Mouse (Mus musculus) limb, embryonic 12.5 days (tissue): ENCODE results near the gene Olfr1307. TPM values are rescaled to one million over a fixed set of nuclear protein-coding genes. Genes with fewer than 3 reads are reported as not detected.

Experiments used
- ATAC-seq: fragments of 200-750 bp; cut with Nextera tagmentation; 2 replicates; pipeline ENCODE4 v1.8.0; 2017; ENCODE audit warnings: low read depth, moderate TSS enrichment; ENCODE audit not compliant: insufficient number of reproducible peaks, insufficient read depth, low FRiP score, low TSS enrichment
- H3K27ac ChIP-seq: fragments of 300-500 bp; sonication (generic); 2 replicates; pipeline ENCODE4 v1.5.1; 2016; ENCODE audit warnings: mild to moderate bottlenecking, moderate library complexity
- H3K27me3 ChIP-seq: fragments of 300-500 bp; sonication (generic); 2 replicates; pipeline ENCODE4 v1.6.1; 2016; ENCODE audit warnings: mild to moderate bottlenecking, moderate library complexity
- H3K36me3 ChIP-seq: fragments of 300-500 bp; sonication (generic); 2 replicates; pipeline ENCODE4 v1.6.1; 2016; ENCODE audit warnings: mild to moderate bottlenecking, moderate library complexity
- H3K4me1 ChIP-seq: fragments of 300-500 bp; sonication (generic); replicated peaks from 2 replicates; pipeline ENCODE4 v1.6.1; 2016
- H3K4me2 ChIP-seq: fragments of 300-500 bp; sonication (generic); 2 replicates; pipeline ENCODE4 v1.6.1; 2016; ENCODE audit warnings: mild to moderate bottlenecking, moderate library complexity
- H3K4me3 ChIP-seq: fragments of 300-500 bp; sonication (generic); replicated peaks from 2 replicates; pipeline ENCODE4 v1.5.1; 2016; ENCODE audit warnings: mild to moderate bottlenecking
- H3K9ac ChIP-seq: fragments of 300-500 bp; sonication (generic); replicated peaks from 2 replicates; pipeline ENCODE4 v1.6.1; 2016; ENCODE audit warnings: mild to moderate bottlenecking, moderate library complexity
- H3K9me3 ChIP-seq: fragments of 300-500 bp; sonication (generic); 2 replicates; pipeline ENCODE4 v1.6.1; 2016; ENCODE audit warnings: mild to moderate bottlenecking, moderate library complexity
- WGBS: fragments of 180-500 bp; shearing (Covaris S2); methylation state at CpG from one replicate; pipeline ENCODE4 v1.1.7; 2016; 5-methylcytosine and 5-hydroxymethylcytosine counted together
- polyA plus RNA-seq: library from polyadenylated mRNA; unstranded; fragments of >200 nt; fragmentation: Nextera tagmentation; extraction: Ambion mirVana; gene quantifications from 2 replicates; pipeline ENCODE4 v1.2.1, GENCODE M21; 2016

The Olfr1307 gene
- not detected in 2 replicates for polyA plus RNA-seq

DNA sequence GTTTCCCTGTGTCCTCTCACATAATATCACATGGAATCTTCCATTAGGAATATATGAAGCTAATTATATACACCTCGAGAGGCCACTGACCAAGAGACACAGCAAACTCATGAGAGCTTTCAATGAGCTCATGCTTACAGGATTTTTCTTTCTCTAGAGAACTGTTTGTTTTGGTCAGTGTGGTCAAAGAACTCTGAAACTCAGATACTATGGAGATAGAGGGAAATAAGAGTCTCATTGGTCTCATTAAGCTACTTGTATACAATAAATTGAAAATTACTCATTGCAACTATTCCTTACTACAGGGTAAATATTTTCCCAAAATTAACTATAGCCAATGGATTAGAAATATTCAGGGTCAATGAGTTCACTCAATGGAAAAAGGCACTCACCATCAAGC lies at the start of gene Olfr1307:
Gene Olfr1307, minus strand, starts transcription at position 101 of the 400 bp plus-strand sequence.
- Histone ChIP-seq H3K4me2 (no peak within 1 kb of the TSS), H3K9me3 (no peaks in the 10 kb centered on the region), H3K27ac (no peak within 1 kb of the TSS), H3K36me3 (no peaks in the 10 kb centered on the region), H3K9ac (no peak within 1 kb of the TSS), H3K4me1 (no peaks in the 10 kb centered on the region), H3K4me3 (no peak within 1 kb of the TSS), H3K27me3 (no peaks in the 10 kb centered on the region)
- 79% methylated on average over 1 of the region's 1 CpGs for WGBS
- no peak for ATAC-seq

DNA sequence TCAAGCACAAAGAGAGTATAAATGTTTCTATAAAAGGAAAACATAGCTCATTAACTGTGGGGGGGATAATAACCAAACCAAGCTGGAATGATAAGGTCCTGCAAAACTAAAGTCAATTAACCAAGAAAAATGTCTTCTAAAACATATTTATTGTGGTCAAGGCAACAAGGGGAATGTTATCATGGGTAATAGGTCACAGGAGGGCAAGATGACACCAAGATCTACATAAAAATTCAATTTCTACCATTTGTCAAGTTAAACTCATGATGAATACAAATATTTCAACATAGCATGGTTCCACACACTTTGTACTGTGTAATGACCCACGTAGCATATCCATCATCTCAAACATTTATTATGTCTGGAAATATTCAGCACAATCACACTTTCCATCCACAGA lies 40.9 kb upstream of the Olfr1307 start, which contains the start of gene Olfr1309:
Gene Olfr1309, minus strand, starts transcription at position 101 of the 400 bp plus-strand sequence.
- Histone ChIP-seq H3K27ac (no peak within 1 kb of the TSS), H3K9me3 (no peaks in the 10 kb centered on the region), H3K4me3 (no peak within 1 kb of the TSS), H3K4me1 (no peaks in the 10 kb centered on the region), H3K4me2 (no peak within 1 kb of the TSS), H3K9ac (no peak within 1 kb of the TSS), H3K27me3 (no peaks in the 10 kb centered on the region), H3K36me3 (no peaks in the 10 kb centered on the region)
- WGBS, result 76% methylated on average over 1 of the region's 1 CpGs
- no peak for ATAC-seq

DNA sequence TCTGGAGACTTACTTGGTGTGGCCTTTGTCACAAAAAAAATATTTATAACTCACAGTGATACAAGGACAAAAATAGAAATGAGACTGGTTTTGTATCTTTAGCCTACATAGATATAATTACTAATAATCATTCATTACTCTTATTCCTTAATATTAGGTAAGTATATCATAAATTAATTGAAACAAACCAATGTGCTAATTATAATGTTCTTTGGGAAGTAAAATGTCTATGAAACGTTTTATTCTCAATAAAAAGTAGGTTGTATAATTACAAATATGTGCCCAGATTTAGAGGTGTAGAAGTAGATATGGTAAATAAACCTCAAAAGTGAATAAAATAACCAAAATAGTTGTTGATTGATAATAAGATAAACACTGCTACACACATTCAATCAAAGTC lies 15.6 kb upstream of the Olfr1307 start, which contains the start of gene Olfr1308:
Gene Olfr1308, minus strand, starts transcription at position 101 of the 400 bp plus-strand sequence.
- no peak within 1 kb of the TSS for H3K27ac ChIP-seq
- no peaks in the 10 kb centered on the region for H3K36me3 ChIP-seq
- WGBS, result 56% methylated on average over 1 of the region's 1 CpGs
- H3K9me3 ChIP-seq, result no peaks in the 10 kb centered on the region
- no peak within 1 kb of the TSS for H3K4me3 ChIP-seq
- H3K27me3 ChIP-seq, result no peaks in the 10 kb centered on the region
- no peak within 1 kb of the TSS for H3K4me2 ChIP-seq
- H3K4me1 ChIP-seq, result no peaks in the 10 kb centered on the region
- no peak for ATAC-seq
- no peak within 1 kb of the TSS for H3K9ac ChIP-seq

DNA sequence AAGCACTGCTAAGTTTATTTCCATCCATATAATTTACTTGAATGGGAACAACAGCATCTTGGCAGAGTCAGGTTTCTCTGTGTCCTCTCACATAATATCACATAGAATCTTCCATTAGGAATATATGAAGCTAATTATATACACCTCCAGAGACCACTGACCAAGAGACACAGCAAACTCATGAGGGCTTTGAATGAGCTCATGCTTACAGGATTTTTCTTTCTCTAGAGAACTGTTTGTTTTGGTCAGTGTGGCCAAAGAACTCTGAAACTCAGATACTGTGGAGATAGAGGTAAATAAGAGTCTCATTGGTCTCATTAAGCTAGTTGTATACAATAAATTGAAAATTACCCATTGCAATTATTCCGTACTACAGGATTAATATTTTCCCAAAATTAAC lies 33.1 kb downstream of the Olfr1307 start, which contains the start of gene Olfr1306:
Gene Olfr1306, minus strand, starts transcription at position 101 of the 400 bp plus-strand sequence.
- H3K4me1 ChIP-seq, result no peaks in the 10 kb centered on the region
- H3K9me3 ChIP-seq, result no peaks in the 10 kb centered on the region
- H3K4me3 ChIP-seq, result no peak within 1 kb of the TSS
- no peaks in the 10 kb centered on the region for H3K27me3 ChIP-seq
- H3K27ac ChIP-seq, result no peak within 1 kb of the TSS
- no peak within 1 kb of the TSS for H3K9ac ChIP-seq
- no peaks in the 10 kb centered on the region for H3K36me3 ChIP-seq
- WGBS, result 78% methylated on average over 1 of the region's 1 CpGs
- no peak within 1 kb of the TSS for H3K4me2 ChIP-seq
- ATAC-seq, result no peak

Other genes starting within 250 kb of the Olfr1307 start
- not detected in 2 replicates for gene Olfr1301, start 198.4 kb downstream of the Olfr1307 start, polyA plus RNA-seq
- gene Olfr1302, start 172.0 kb downstream of the Olfr1307 start, polyA plus RNA-seq, result not detected in 2 replicates
- not detected in 2 replicates for gene Olfr1303, start 129.1 kb downstream of the Olfr1307 start, polyA plus RNA-seq
- not detected in 2 replicates for gene Olfr1305, start 72.3 kb downstream of the Olfr1307 start, polyA plus RNA-seq
- not detected in 2 replicates for gene Olfr1306, start 33.2 kb downstream of the Olfr1307 start, polyA plus RNA-seq
- gene Olfr1308, start 15.5 kb upstream of the Olfr1307 start, polyA plus RNA-seq, result not detected in 2 replicates
- gene Olfr1309, start 40.8 kb upstream of the Olfr1307 start, polyA plus RNA-seq, result not detected in 2 replicates
- gene Olfr1310, start 63.3 kb upstream of the Olfr1307 start, polyA plus RNA-seq, result not detected in 2 replicates
- gene Olfr1311, start 75.0 kb upstream of the Olfr1307 start, polyA plus RNA-seq, result not detected in 2 replicates
- not detected in 2 replicates for gene Olfr1312, start 100.8 kb upstream of the Olfr1307 start, polyA plus RNA-seq
- gene Olfr1313, start 128.4 kb upstream of the Olfr1307 start, polyA plus RNA-seq, result not detected in 2 replicates
- gene Olfr1314, start 147.3 kb upstream of the Olfr1307 start, polyA plus RNA-seq, result not detected in 2 replicates
- not detected in 2 replicates for gene Olfr1315-ps1, start 166.0 kb upstream of the Olfr1307 start, polyA plus RNA-seq
- gene Olfr1316, start 185.5 kb upstream of the Olfr1307 start, polyA plus RNA-seq, result not detected in 2 replicates
- gene Olfr1317, start 190.9 kb upstream of the Olfr1307 start, polyA plus RNA-seq, result not detected in 2 replicates
- not detected in 2 replicates for gene Olfr1318, start 204.8 kb upstream of the Olfr1307 start, polyA plus RNA-seq